Mouse (Mus musculus): Measurements from ENCODE around the gene Agap2. TPM values are rescaled to one million over a fixed set of nuclear protein-coding genes. Genes with fewer than 3 reads are reported as not detected.
A peak's percentile ranks its signal among the peaks of the same experiment; 100 is the strongest.

Agap2 gene
- polyA plus RNA-seq, 1 experiment = 26.5 TPM

DNA sequence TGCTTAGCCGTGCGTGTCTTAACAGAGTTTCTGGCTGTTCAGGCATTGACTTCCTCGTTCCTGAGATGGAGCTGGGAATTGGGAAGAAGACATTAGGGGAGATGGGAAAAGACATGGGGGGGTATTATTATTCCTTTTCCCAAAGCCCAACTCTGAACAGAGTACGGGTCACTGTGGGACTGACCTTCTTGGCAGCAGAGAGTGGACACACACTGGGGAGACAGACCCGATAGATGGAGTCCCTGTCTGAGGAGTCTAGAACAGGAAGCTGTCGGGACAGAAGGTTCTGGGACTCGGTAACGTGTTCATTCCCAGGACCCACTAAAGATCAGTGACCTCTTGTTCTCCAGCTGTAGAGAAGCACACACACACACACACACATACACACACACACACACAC lies 567 bp downstream of the Agap2 start:
- TF ChIP-seq FLI1 (IDR thresholded peaks at IDR 0.05; ENCODE audit: low read length) (no peak), GATA1 (IDR thresholded peaks at IDR 0.05; ENCODE audit: borderline replicate concordance, low read length) (no peak)
- H3K9me3 ChIP-seq = peaks cover 2% of the 10 kb centered on the region; the same call in 1 of the 2 replicates
- no peaks in the 10 kb centered on the region for H3K27me3 ChIP-seq (replicated peaks)
- H3K36me3 ChIP-seq (replicated peaks; ENCODE audit: low read length) = peaks cover 30% of the 10 kb centered on the region
- H3K4me3 ChIP-seq (replicated peaks) = peak overlapping the region; percentile 95
- peaks cover 47% of the 10 kb centered on the region for H3K4me1 ChIP-seq

DNA sequence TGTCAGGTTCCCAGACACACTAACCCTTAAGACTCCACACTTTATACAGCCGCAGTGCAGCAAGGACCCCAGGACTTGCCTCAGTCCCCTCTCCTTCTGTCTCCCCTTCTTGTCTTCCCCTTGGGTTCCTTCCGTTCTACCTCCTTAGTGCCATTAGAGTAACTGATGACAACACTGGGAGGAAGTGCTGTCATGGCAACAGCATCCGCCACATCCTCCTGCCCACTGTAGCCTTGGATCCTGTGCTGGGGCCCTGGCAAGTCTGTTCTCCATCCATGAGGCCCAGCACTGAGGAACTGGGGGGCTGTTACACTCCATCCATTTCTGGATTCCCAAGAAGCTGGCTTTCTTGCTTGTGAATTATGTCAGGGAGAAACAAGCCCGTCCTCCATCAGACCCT lies 998 bp downstream of the Agap2 start:
- peaks cover 6% of the 10 kb centered on the region; the same call in 1 of the 2 replicates for H3K9me3 ChIP-seq
- TF ChIP-seq FLI1 (IDR thresholded peaks at IDR 0.05; ENCODE audit: low read length) = no peak
- no peak for TF ChIP-seq GATA1 (IDR thresholded peaks at IDR 0.05; ENCODE audit: borderline replicate concordance, low read length)
- H3K4me3 ChIP-seq (replicated peaks) = peak overlapping the region; percentile 95
- H3K4me1 ChIP-seq = peaks cover 43% of the 10 kb centered on the region
- H3K36me3 ChIP-seq (replicated peaks; ENCODE audit: low read length) = peaks cover 35% of the 10 kb centered on the region
- no peaks in the 10 kb centered on the region for H3K27me3 ChIP-seq (replicated peaks)

GRCm38 (mm10) chr10:127077515-127077914 lies 2.4 kb downstream of the Agap2 start:
- Histone ChIP-seq H3K9me3 (peaks cover 6% of the 10 kb centered on the region; the same call in 1 of the 2 replicates), H3K4me3 (replicated peaks) (no peak overlapping the region), H3K36me3 (replicated peaks; ENCODE audit: low read length) (peaks cover 49% of the 10 kb centered on the region), H3K27me3 (replicated peaks) (no peaks in the 10 kb centered on the region), H3K4me1 (peaks cover 38% of the 10 kb centered on the region)
- TF ChIP-seq GATA1 (IDR thresholded peaks at IDR 0.05; ENCODE audit: borderline replicate concordance, low read length) (no peak), FLI1 (IDR thresholded peaks at IDR 0.05; ENCODE audit: low read length) (no peak)

GRCm38 (mm10) chr10:127078001-127078676 lies 3.1 kb downstream of the Agap2 start:
- no peaks in the 10 kb centered on the region for H3K27me3 ChIP-seq (replicated peaks)
- peaks cover 44% of the 10 kb centered on the region for H3K4me1 ChIP-seq
- H3K4me3 ChIP-seq (replicated peaks) = no peak overlapping the region
- peaks cover 6% of the 10 kb centered on the region; the same call in 1 of the 2 replicates for H3K9me3 ChIP-seq
- TF ChIP-seq FLI1 (IDR thresholded peaks at IDR 0.05; ENCODE audit: low read length) = no peak
- no peak for TF ChIP-seq GATA1 (IDR thresholded peaks at IDR 0.05; ENCODE audit: borderline replicate concordance, low read length)
- peaks cover 55% of the 10 kb centered on the region for H3K36me3 ChIP-seq (replicated peaks; ENCODE audit: low read length)

DNA sequence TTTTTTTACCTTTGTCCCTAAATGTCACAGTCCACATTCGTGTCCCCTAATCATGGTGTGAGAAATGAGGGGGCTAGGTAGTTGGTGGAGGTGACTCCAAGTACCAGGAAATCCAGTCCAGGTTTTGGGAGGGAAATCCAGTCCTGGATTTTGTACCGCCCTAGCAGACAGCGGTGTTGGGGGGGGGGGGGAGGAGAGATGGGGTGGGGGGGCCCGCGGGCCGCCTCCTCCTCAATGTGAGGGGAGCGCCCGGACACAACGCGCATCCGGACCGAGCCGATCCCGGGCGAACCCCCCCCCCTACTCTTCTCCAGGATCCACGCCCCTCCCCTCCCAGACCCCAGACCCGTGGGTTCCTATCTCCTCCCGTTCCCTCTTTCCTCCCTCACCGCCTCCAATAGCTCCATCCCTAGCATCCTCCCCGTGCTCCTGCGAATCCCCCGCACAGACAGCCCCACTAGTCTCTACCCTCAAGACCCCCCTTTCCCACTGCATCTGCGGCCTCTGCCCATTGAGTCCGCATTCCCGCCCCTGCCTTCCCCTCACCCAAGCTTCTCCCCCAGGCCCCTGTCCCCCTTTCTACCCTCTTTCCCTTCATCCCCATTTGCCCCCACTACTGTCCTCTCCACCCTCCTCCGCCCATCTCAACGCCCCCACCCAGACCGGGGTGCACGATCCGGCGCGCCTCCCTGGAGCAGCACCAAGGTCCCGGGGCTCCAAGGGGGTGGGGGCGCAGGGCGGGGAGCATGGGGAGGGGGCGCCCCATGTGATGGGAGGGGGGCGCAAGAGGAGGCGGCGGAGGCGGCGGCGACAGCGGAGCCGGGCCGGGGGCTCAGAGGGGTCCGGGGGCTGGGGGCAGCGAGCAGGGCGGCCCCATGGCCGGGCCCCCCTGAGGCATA lies 3.8 kb downstream of the Agap2 start:
- TF ChIP-seq GATA1 (IDR thresholded peaks at IDR 0.05; ENCODE audit: borderline replicate concordance, low read length) = no peak
- no peak for TF ChIP-seq FLI1 (IDR thresholded peaks at IDR 0.05; ENCODE audit: low read length)
- Histone ChIP-seq H3K4me1 (peaks cover 51% of the 10 kb centered on the region), H3K27me3 (replicated peaks) (no peaks in the 10 kb centered on the region), H3K9me3 (peaks cover 6% of the 10 kb centered on the region; the same call in 1 of the 2 replicates), H3K4me3 (replicated peaks) (no peak overlapping the region), H3K36me3 (replicated peaks; ENCODE audit: low read length) (peaks cover 63% of the 10 kb centered on the region)

GRCm38 (mm10) chr10:127079665-127080391 lies 4.7 kb downstream of the Agap2 start:
- Histone ChIP-seq H3K27me3 (replicated peaks) (no peaks in the 10 kb centered on the region), H3K4me3 (replicated peaks) (no peak overlapping the region), H3K36me3 (replicated peaks; ENCODE audit: low read length) (peaks cover 72% of the 10 kb centered on the region), H3K4me1 (peaks cover 50% of the 10 kb centered on the region), H3K9me3 (peaks cover 6% of the 10 kb centered on the region; the same call in 1 of the 2 replicates)
- TF ChIP-seq FLI1 (IDR thresholded peaks at IDR 0.05; ENCODE audit: low read length) (no peak), GATA1 (IDR thresholded peaks at IDR 0.05; ENCODE audit: borderline replicate concordance, low read length) (no peak)

- Histone ChIP-seq H3K4me1 (peaks cover 36% of the 10 kb centered on the region), H3K27me3 (replicated peaks) (no peaks in the 10 kb centered on the region), H3K9me3 (peaks cover 6% of the 10 kb centered on the region; the same call in 1 of the 2 replicates), H3K36me3 (replicated peaks; ENCODE audit: low read length) (peaks cover 82% of the 10 kb centered on the region), H3K4me3 (replicated peaks) (no peak overlapping the region)
- TF ChIP-seq GATA1 (IDR thresholded peaks at IDR 0.05; ENCODE audit: borderline replicate concordance, low read length) (no peak), FLI1 (IDR thresholded peaks at IDR 0.05; ENCODE audit: low read length) (no peak)
Measured at GRCm38 (mm10) chr10:127080901-127081780, 6.1 kb downstream of the Agap2 start.

GRCm38 (mm10) chr10:127081996-127082620 lies 7.0 kb downstream of the Agap2 start:
- TF ChIP-seq GATA1 (IDR thresholded peaks at IDR 0.05; ENCODE audit: borderline replicate concordance, low read length) = no peak
- no peak for TF ChIP-seq FLI1 (IDR thresholded peaks at IDR 0.05; ENCODE audit: low read length)
- H3K27me3 ChIP-seq (replicated peaks) = no peaks in the 10 kb centered on the region
- H3K9me3 ChIP-seq = peaks cover 6% of the 10 kb centered on the region; the same call in 1 of the 2 replicates
- peaks cover 27% of the 10 kb centered on the region for H3K4me1 ChIP-seq
- peaks cover 92% of the 10 kb centered on the region for H3K36me3 ChIP-seq (replicated peaks; ENCODE audit: low read length)
- no peak overlapping the region for H3K4me3 ChIP-seq (replicated peaks)
